Mouse (Mus musculus) B cell, adult 2 months (primary cell): ENCODE results near the gene Ddx28.
"Not testable (repeated sequence)": the region's sequence is repeated elsewhere in the genome, so short reads cannot be mapped to it uniquely, and the experiment has no call there.

Experiments used
- DNase-seq, 2 experiments: peaks; one replicate each; pipeline ENCODE4 v3.0.0; 2022

Ddx28 gene

DNA sequence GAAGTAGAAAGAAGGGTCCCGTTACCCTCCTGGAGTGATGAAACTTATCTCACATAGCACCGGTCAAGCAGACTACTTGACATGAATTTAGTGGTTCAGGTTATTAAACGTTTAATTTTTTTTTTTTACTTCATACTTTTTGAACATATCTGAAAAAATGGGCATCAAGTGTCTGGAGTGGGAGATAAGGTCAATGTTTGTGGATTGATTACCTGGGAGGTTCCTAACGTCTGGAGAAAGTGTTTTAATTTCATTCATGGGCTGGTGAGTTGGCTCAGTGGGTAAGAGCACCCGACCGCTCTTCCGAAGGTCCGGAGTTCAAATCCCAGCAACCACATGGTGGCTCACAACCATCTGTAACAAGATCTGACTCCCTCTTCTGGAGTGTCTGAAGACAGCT is 521 bp upstream of the Ddx28 start:
- DNase-seq, result not testable (repeated sequence)

DNA sequence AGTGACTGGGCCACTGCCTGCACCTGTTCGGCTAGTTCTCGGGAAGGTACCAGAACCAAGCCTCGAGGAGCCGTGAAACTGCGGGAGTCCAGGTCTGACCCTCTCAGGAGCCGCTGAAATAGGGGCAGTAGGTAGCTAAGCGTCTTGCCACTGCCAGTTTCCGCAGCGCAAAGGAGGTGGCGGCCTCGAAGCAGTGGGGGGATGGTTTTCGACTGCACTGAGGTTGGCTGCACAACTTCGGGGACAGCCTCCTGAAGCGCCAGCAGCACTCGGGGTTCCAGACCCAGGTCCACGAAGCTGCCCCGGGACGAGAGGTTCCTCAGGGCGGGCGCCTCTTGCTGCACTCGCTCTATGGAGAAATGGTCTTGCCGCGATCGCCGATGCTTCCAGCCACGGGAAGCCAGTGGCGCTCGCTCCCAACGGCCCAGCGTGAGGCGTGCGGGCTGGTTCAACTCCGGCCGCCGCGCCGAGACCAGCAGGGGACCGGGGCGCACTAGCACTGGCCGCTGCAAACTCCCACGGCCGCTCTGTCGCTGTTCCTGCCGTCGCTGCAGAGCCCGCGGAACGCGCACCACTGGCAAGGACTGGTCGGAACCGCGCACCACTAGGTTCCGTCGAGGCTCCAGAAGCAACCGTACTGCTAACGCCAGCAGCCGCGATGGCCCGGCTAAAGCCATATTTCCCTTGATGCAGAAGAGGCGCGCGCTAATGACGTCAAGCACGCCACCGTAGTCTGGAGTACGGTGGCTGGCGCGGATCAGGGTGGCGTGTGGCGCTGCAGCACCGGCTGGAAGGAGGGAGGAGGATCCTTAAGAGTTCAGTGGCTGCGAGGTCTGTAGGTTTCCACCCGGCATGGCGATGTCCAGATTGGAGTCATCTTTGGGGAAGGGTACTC is 687 bp downstream of the Ddx28 start:
- peak; percentile 91 to 92 for DNase-seq

DNA sequence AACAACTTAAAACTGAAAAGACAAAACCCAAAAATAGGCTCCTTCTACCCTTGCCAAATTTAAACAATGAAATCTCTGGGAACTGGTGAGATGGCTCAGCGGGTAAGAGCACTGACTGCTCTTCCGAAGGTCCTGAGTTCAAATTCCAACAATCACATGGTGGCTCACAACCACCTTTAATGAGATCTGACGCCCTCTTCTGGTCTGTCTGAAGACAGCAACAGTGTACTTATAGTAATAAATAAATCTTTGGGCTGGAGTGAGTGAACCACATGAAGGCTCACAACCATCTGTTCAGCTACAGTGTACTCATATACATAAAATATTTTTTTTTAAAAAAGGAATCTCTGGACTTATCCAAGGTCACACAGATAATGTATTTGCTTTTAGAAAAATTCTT is 3.8 kb downstream of the Ddx28 start:
- DNase-seq, result not testable (repeated sequence)

DNA sequence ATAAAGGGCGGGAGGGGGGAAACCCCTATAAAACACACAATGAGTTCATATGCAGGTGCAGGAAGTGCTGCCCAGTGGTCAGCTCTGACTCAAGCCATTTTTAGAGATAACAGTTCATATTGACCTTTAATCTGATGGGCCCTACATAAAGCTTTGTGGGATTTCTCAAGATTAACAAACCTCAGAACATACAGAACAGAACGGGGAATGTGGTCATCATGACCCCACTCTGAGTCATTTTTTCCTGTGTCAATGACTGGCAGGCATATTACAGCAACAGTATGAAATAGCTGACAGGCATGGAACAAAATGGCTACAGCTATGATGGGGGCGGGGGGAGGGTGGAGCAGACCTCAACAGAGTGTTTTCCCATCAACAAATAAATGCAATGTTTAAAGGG is 4.5 kb downstream of the Ddx28 start:
- DNase-seq, result no peak

DNA sequence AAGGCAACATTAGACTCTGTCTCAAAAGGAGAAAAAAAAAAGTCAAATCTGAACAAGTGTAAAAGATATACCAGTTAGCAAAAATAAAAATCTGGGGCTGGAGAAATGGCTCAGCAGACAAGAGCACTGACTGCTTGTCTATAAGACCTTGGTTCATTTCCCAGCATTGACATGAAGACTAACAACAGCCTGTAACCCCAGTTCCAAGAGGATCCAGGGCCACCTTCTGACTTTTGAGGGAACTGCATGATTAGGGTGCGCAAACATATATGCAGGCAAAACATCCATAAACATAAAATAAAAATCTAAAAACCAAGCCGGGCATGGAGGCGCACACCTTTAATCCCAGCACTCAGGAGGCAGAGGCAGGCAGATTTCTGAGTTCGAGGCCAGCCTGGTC is 5.3 kb downstream of the Ddx28 start:
- DNase-seq, result peak in 1 of 2 experiments; percentile 20

DNA sequence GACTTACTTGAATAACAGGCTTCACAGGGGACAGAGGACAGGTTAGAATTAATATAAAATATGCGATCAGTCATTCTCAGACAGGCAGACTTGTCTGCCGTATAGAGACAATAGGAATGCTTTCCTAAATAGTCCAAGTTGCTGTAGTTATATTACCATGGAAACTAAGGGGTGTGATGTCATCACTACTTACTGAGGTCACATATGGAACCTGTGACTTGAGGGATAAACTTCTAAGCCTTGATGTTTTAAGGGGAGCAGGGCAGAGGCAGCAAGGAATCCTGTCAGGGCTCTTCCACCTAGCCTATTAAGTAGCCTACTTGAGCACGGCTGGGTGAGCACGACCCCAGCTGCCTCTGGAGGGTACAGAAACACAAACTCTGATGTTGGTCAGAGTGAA is 5.8 kb downstream of the Ddx28 start, which contains the start of gene Dpep2nb:
TSS of gene Dpep2nb (minus strand) at position 101 of the 400 bp plus-strand sequence.
- DNase-seq, result no peak

DNA sequence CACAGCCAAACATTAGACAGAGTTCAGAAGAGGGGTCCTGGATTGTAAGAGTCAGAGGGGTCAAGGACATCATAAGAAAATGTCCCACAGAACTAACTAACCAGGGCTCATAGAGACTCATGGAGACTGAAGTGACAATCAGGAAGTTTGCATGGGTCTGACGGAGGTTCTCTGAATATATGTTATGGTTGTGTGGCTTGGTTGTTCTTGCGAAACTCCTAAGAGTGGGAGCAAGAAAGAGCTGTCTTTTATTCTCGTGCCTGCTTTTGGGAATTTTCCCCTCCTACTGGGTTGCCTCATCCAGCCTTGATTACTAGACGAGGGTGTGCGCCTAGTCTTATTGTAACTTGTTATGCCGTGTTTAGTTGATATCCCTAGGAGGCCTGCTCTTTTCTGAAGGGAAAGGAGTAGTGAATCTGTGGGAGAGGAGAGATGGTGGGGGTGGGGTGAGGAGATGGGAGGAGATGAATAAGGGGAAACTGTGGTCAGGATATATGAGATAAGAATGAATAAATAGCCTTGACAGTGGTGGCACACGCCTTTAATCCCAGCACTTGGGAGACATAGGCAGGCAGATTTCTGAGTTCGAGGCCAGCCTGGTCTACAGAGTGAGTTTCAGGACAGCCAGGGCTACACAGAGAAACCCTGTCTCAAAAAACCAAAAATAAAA is 7.0 kb downstream of the Ddx28 start:
- DNase-seq, result no peak

DNA sequence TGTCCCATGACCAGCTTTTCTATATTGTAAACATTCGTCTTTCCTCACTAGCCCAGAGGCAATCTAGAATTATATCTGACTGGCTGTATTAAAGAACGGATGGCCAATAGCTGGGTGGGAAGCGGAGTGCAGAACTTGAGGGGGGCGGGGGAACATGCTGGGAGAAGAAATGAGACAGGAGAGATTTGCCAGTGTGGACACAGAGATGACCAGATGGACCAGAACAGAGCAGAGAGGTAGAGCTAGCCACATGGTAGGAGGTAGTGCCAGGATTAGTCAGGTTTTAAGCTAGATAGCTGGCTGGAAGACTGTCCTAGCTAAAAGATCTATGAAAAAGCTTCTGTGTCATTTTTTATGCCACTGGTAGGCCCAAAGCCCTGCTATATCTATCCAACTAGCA is 9.8 kb downstream of the Ddx28 start:
- DNase-seq, result no peak

DNA sequence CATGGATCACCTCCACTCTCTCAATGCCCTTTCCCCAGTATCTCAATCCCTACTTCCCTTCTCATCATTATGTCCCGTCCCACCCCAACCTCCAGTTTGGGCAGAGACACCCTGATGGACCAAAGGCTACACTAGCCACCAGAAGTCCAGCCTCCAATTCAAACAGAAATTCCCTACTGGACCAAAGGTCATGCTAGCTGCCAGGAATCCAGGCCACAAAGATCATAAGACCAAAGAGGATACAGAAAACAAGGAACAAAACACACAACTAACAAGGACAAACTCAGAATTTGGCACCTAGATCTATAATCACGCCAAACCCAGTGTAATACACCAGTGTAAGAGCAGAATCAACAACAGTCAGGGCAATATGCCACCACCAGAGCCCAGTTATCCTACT is 12.7 kb downstream of the Ddx28 start:
- no peak for DNase-seq

DNA sequence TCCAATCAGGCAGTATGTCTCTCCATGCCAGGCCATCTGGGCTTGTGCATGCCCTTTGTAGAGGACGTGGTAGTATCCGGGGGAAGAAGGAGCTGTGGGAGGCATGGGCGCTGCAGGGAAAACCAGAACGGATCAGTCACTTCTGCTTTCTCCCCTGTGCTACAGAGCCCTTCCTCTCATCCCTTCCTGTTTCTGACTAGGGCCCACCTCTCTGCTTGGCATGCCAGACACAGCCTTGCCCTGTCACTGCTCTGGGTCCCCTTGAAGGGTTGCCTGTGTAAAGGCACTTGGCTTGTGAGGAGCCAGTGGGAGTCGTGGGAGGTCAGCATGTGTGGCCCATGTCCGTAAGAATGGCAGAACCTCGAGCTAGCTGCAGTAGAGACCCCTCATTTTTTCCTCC is 15.3 kb downstream of the Ddx28 start:
- DNase-seq, result peak; percentile 38

DNA sequence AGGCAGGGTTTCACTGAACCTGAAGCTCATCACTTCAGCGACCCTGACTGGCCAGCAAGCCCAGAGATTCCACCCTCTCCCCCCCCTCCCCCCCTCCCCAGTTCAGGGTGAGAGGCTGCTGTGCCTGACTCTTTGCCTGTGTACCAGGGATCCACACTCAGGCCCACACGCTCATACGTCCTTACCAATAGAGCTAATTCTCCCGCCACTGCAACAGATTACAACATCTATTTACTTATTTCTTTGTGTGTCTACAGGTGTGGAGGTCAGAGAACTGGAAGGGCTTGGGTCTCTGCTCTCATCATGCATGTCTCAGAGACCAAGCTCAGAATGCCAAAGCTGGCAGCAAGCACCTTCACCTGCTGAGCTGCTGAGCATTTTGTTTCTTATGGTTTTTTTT is 18.5 kb downstream of the Ddx28 start:
- no peak for DNase-seq

DNA sequence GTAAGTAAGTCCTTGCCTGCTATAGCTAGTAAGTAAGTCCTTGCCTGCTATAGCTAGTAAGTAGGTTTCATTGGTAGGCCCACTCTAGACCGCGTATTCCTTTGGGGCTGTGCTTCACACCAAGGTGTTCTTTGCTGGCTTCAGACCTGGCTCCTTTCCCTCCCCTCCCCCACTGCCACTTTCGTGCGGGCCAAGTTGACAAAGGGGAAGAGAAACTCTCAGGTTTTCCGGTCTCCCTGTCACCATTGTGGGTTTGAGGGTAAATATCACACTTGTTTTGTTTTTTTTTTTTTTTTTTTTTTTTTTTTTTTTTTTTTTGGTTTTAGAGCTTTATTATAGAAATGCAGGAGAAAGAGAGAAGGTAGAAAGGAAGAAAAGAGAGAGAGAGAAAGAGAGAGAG is 19.2 kb downstream of the Ddx28 start:
- peak; percentile 92 to 94 for DNase-seq

DNA sequence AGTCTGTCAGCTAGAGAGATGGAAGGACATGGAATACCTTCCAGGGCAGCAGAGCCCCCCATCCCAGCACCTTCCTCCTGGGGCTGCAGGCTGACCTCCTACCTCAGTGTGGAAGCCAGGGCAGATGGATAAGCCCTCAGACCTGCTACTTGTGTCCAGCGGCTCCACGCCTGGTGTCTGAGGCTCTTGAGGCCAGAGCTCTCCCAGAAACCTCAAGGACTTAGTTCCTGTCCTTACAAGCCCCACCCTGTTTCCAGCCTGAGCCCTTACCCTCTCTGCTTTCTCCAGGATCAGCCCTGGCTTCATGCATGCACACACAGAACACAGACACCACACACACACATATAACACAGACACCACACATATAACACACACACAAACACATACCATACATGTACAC is 20.1 kb downstream of the Ddx28 start:
- no peak for DNase-seq

DNA sequence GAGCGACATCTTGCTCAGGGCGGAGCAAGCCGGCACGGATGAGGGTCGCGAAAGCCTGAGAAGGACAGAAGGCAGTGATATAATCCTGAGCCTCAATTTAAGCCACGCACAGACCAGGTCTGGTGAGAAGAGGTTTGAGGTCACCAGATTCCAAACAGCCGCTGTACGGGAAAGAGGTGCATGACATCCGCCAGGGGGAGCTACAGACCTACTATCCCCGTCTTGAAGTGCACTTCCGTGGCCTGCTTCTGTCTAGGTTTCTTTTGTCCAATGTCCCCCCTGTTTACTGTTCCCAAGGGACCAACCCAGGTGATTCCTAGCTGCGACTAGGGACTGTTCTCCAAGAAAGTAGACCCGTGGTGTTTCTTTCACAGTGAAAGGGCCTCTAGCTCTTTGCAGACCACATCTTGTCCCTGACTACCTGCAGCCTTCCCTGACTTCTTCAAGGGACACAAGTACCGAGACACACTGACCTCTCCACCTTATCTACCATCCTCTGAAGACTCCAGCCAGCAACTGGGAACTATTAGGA is 20.8 kb downstream of the Ddx28 start, which contains the start of gene Dus2:
TSS of gene Dus2 (plus strand) at position 482 of the 532 bp plus-strand sequence.
- DNase-seq, result peak; percentile 92 to 93

DNA sequence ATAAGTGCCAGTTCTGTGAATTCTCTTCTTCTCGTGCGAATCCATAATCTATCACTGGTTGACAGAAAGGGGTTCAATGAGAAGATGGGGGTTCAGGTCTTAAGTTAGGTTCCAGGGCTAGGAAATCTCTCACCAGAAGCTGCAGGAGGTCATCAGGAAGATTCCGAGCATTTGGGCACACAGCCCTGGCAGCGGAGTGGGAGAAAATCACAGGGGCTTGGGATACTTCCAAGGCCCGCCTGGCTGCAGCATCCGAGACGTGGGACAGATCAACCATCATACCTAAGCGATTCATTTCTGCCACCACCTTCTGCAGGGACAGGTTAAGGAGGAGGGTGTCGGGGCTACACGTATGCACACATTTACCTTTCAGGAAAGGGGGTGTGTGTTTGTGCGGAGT is 23.1 kb downstream of the Ddx28 start:
- DNase-seq, result no peak

DNA sequence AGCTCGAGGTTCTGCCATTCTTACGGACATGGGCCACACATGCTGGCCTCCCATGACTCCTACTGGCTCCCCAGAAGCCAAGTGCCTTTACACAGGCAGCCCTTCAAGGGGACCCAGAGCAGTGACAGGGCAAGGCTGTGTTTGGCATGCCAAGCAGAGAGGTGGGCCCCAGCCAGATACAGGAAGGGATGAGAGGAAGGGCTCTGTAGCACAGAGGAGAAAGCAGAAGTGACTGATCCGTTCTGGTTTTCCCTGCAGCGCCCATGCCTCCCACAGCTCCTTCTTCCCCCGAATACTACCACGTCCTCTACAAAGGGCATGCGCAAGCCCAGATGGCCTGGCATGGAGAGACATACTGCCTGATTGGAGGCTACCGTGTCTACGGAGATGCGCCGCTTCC is 28.3 kb downstream of the Ddx28 start:
- not testable (repeated sequence) for DNase-seq

DNA sequence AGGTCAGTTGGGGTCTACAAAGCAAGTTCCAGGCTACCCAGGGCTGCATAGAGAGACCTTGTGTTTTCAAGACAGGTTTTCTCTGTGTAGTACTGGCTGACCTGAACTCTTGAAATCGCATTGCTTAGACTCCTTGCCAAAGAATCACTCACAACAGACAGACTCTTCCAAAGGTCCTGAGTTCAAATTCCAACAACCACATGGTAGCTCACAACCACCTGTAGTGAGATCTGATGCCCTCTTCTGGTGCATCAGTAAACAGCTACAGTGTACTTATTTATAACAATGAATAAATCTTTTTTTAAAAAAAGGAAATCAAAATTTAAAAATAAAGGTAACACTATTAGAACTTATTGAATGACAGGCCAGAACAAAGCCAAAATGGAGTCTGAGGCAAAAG is 30.5 kb downstream of the Ddx28 start:
- DNase-seq, result no peak

DNA sequence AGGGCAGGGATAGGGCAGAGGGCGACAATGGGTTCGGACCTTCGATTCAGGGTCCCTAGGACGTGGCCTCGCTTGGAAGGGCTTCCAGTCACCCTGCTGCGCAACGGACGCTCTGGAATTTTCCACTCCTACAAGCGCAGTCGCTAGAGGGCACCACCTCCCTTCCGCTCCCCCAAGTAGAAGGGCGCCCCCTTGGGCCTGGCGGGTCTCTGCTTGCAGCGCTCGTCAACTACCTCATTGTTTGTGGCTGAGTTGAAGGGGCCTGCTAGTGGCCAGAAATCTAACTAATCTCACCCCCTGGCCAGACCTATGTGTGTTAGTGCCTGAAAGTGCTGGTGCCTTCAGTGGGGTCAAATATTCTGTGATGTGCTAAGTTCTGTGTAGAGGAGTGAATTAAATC is 32.4 kb downstream of the Ddx28 start, which contains the start of gene Dpep3:
TSS of gene Dpep3 (minus strand) at position 105 of the 400 bp plus-strand sequence.
- DNase-seq, result no peak

DNA sequence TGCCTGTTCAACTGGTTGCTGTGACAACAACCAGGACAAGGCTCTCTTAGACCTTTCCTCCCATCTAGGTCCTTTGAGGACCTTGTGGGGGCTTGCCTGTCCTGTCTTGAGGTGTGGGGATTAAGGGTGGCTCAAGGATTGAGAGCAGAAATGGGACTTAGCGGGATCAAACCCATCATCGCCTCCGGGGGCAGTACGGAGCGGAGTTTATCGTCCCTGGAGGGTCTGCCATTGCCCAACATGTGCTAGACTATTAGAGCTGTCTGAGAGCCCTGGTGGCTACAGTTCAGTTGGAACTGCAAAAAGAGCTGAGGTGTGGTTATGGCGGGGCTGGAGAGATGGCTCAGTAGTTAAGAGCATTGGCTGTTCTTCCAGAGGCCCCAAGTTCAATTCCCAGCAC is 36.3 kb downstream of the Ddx28 start:
- DNase-seq, result no peak

DNA sequence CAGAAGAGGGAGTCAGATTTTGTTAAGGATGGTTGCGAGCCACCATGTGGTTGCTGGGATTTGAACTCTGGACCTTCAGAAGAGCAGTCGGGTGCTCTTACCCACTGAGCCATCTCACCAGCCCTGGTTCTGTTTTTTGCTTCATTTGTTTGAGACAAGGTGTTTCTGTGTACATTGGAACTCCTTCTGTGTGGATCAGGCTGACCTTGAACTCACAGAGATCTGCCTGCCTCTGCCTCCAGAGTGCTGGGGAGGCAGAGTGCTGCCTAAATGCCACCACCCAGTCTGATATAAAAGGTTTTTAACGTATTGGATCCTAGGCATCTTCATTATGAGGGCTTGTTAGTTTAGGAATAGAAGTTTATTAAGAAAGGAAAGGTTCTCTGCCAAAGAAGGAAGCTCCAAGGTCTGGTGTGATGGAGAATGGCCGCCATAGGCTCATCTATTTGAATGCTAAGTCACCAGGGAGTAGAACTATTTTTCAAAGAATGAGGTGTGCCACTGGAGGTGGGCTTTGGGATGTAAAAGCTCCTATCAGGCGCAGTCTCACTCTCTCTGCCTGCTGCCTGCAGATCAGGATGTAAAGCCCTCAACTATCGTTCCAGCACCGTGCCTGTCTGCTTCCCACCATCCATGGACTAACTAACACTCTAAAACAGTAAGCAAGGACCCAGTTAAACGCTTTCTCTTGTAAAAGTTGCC is 40.5 kb downstream of the Ddx28 start:
- DNase-seq, result no peak

DNA sequence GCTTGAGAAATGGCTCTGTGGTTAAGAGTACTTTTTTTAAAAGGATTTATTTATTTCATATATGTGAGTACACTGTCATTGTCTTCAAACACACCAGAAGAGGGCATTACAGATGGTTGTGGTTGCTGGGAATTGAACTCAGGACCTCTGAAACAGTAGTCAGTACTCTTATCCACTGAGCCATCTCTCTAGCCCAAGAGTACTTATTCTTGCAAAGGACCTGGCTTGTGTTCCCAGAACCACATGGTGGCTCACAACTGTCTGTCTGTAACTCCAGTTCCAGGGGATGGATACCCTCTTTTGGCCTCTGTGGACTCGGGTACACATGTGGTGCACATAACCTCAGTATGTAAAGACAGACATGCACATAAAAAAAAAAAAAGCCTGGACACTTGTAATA is 42.3 kb downstream of the Ddx28 start:
- DNase-seq, result no peak

DNA sequence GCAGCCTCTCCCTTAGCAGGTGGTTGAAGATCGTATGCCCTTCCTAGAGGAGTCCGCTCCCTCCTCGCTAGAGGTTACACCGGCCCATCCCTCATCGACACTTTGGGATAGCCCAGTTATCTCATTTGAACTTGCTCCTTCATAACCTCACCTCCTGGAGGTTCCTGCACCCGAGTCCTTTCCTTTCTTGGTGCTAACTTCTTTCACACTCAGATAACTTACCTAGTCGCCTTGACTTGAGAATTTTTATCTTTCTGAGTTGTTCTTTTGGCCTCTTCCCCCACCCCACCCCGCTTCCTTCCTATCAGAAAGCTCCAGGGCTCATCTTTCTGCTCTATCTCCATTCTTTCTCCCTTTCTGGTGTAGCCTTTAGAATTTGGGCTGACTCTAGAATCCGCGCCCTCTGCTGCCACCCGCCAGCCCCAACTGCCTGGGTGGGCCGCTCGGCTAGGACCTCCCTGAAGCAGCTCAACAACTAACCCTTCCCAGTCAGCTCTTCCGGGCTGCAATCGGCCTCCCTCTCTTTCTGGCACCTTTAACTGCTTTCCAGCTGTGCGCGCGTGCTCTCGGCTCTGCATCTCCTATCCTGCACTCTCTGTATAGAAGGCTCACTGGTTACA is 44.9 kb downstream of the Ddx28 start:
- DNase-seq, result peak; percentile 14

DNA sequence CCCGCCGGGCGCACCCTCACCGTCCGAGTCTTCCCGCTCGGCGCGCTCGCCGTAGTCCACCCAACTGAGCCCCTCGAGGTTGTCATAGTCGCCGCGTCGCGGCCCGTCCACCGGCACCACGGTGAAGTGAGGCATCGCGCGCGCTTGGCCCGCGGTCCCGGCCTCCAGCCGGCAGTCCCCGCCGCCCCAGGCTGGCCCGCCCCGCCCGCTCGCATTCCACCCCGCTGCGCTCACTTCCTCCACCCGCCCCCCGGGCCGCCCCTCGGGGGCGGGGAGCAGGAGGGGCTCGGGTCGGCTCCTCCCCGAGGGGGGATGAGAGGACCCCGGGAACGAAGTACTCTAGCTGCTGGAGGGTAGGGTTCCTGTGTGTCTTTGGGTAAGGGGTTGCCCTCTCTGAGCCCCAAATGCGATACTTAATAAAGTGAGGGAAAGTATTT is 45.8 kb downstream of the Ddx28 start, which contains the start of gene Slc12a4:
TSS of gene Slc12a4 (minus strand) at position 193 of the 437 bp plus-strand sequence.
- peak; percentile 77 to 79 for DNase-seq
